Comparison of ENCODE assay signal across 14 mouse cellular contexts in the genomic region with DNA sequence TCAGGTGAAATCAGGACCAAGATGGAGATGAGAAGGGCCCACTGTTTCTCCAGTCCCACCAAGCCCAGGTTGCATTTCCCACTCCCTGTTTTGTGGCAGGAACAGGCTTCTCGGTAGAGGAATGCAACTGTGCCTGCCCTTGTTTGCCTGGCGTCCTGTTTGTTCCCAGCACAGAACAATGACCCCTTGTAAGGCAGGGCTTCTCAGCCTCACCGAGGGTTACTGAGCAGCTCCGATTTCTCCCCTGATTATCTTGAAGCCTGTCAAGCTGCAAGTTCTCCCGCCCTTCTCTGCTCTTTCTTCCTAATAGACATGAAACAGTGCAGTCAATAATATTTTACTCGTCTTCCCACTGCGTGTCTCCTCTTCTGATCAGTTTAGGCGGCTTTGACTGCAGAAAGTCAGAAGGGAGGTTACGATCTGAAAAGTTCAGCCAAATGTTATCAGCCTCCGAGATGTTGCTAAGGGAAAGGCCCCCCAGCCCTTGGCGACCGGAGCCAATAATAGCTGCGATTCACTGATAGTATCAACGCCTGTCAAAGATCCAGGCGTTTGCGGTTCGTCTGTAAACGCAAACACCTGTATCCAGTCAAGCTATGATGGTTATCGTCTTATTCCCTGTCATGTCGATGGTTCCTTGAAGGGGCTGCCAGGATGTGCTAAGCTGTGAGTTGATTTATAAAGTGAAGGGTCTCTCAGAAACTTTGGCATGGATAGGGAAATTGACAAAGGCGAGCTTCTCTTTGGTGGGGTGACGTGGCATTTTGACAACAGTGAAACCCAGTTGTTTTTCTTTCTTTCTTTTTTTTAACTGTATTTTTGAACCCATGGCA.
A peak's percentile ranks its signal among the peaks of the same experiment; 100 is the strongest.
DNase-seq lines count a peak whose midpoint lies in the region; ATAC-seq lines count a peak whose summit lies in the region.
"Had no signal": no experiment of that assay in that cellular context is flagged by ENCODE, and none has a peak within 500 bp of the region (broad histone marks: within the 10 kb centered on the region; RNA-seq: fewer than 3 reads in every experiment).

No protein-coding gene starts in this region.

- ATAC-seq in heart, embryonic 11.5 days (replicated peaks; ENCODE audit: insufficient number of reproducible peaks, low FRiP score, low TSS enrichment), result no peak
- ATAC-seq in kidney, embryonic 16.5 days (ENCODE audit: low FRiP score, low TSS enrichment), result no peak
- ATAC-seq in limb, embryonic 13.5 days (ENCODE audit: low FRiP score, low read depth), result no peak
- ATAC-seq: activated CD4-positive, CD25-positive, alpha-beta regulatory T cell, adult 4 months; forebrain, embryonic 16.5 days had no signal

- no peak for DNase-seq in heart, postnatal 36 days
- DNase-seq in kidney, adult 11 months, result no peak
- DNase-seq in embryo, embryonic 9.5 days (ENCODE audit: extremely low spot score), result peak; percentile 29
- DNase-seq in layer of hippocampus, postnatal 25 days (ENCODE audit: extremely low spot score in 1 of 2, low spot score in 1 of 2), result no peak
- no peak for DNase-seq in ovary, postnatal 14 days (ENCODE audit: low spot score)
- DNase-seq: liver; right cerebral cortex, adult 18-20 months; thymus, postnatal 25 days had no signal

- no peaks in the 10 kb centered on the region for H3K9me3 ChIP-seq in heart, embryonic 11.5 days (replicated peaks; ENCODE audit: control insufficient read depth, low read length)
- H3K9me3 ChIP-seq in kidney, embryonic 16.5 days (ENCODE audit: low read length), result no peaks in the 10 kb centered on the region
- H3K9me3 ChIP-seq in limb, embryonic 13.5 days, result no peaks in the 10 kb centered on the region

- 21% methylated on average over 22 of the region's 22 CpGs for WGBS in heart, embryonic 11.5 days (ENCODE audit: insufficient replicate concordance)
- 38% methylated on average over 22 of the region's 22 CpGs for WGBS in kidney, embryonic 16.5 days
- WGBS in limb, embryonic 13.5 days, result 32% methylated on average over 22 of the region's 22 CpGs

- 0 out of 2 replicates have a peak, but pooled peaks cover 5% of the 10 kb centered on the region for H3K4me1 ChIP-seq in heart, embryonic 11.5 days (ENCODE audit: control insufficient read depth, insufficient read depth, low read length)
- H3K4me1 ChIP-seq in kidney, embryonic 16.5 days (ENCODE audit: insufficient read depth, low read length), result peaks cover 22% of the 10 kb centered on the region
- peaks cover 19% of the 10 kb centered on the region for H3K4me1 ChIP-seq in limb, embryonic 13.5 days

- peak overlapping the region; percentile 29; the same call in 1 of the 2 replicates for H3K9ac ChIP-seq in heart, embryonic 11.5 days (ENCODE audit: low read depth, low read length)
- no peak overlapping the region for H3K9ac ChIP-seq in kidney, embryonic 16.5 days (replicated peaks; ENCODE audit: low read length)
- no peak overlapping the region for H3K9ac ChIP-seq in limb, embryonic 13.5 days

- H3K4me2 ChIP-seq in heart, embryonic 11.5 days, result peak overlapping the region; percentile 61
- H3K4me2 ChIP-seq in kidney, embryonic 16.5 days (replicated peaks; ENCODE audit: low read depth, low read length), result no peak overlapping the region
- 0 out of 2 replicates have a peak overlapping the region, but pooled peaks have one; percentile 9 for H3K4me2 ChIP-seq in limb, embryonic 13.5 days (replicated peaks)

- peak overlapping the region; percentile 22; the same call in 1 of the 2 replicates for H3K27ac ChIP-seq in heart, embryonic 11.5 days (ENCODE audit: low read depth, low read length)
- H3K27ac ChIP-seq in kidney, embryonic 16.5 days (ENCODE audit: low read length), result peak overlapping the region; percentile 4; the same call in 1 of the 2 replicates
- H3K27ac ChIP-seq in limb, embryonic 13.5 days, result no peak overlapping the region

- no peak overlapping the region for H3K4me3 ChIP-seq in heart, embryonic 11.5 days (ENCODE audit: low read depth, low read length)
- no peak overlapping the region for H3K4me3 ChIP-seq in kidney, embryonic 16.5 days (ENCODE audit: low read length)
- H3K4me3 ChIP-seq in limb, embryonic 13.5 days, result no peak overlapping the region

- intact Hi-C loops in heart, postnatal 36 days (cut with DNase I), result no loop called here

- H3K36me3 ChIP-seq in heart, embryonic 11.5 days (ENCODE audit: control insufficient read depth, insufficient read depth, low read length), result no peaks in the 10 kb centered on the region
- H3K36me3 ChIP-seq in kidney, embryonic 16.5 days (ENCODE audit: insufficient read depth, low read length), result no peaks in the 10 kb centered on the region
- H3K36me3 ChIP-seq in limb, embryonic 13.5 days, result no peaks in the 10 kb centered on the region
- H3K36me3 ChIP-seq: G1E had no signal

- H3K27me3 ChIP-seq in heart, embryonic 11.5 days (ENCODE audit: control insufficient read depth, insufficient read depth, low read length), result no peaks in the 10 kb centered on the region
- no peaks in the 10 kb centered on the region for H3K27me3 ChIP-seq in kidney, embryonic 16.5 days (ENCODE audit: insufficient read depth, low read length)
- H3K27me3 ChIP-seq in limb, embryonic 13.5 days, result no peaks in the 10 kb centered on the region
